Mouse (Mus musculus) heart, adult 2 months (tissue): ENCODE data around the gene Pdlim4. TPM values are rescaled to one million over a fixed set of nuclear protein-coding genes. Genes with fewer than 3 reads are reported as not detected.

Experiments
- DNase-seq, 2 experiments: peaks; one replicate each; pipeline ENCODE4 v3.0.0; 2021
- H3K27ac ChIP-seq: fragments of 200-600 bp; 2 replicates; pipeline ENCODE4 v1.8.1; 2022
- H3K27me3 ChIP-seq: fragments of 200-500 bp; 2 replicates; pipeline ENCODE4 v1.6.1; 2012; ENCODE audit warnings: mild to moderate bottlenecking, low read length, inconsistent platforms, mixed read lengths; ENCODE audit not compliant: control insufficient read depth, insufficient read depth
- H3K36me3 ChIP-seq: fragments of 200-500 bp; 2 replicates; pipeline ENCODE4 v1.6.1; 2012; ENCODE audit warnings: low read length, inconsistent platforms; ENCODE audit not compliant: control insufficient read depth, insufficient read depth
- H3K4me1 ChIP-seq: fragments of 200-500 bp; 2 replicates; pipeline ENCODE4 v1.6.1; 2011; ENCODE audit warnings: low read length; ENCODE audit not compliant: control insufficient read depth, insufficient read depth
- H3K4me3 ChIP-seq: fragments of 200-600 bp; 2 replicates; pipeline ENCODE4 v1.8.1; 2022
- H3K79me2 ChIP-seq: fragments of 200-500 bp; replicated peaks from 2 replicates; pipeline ENCODE4 v1.6.1; 2012; ENCODE audit warnings: mild to moderate bottlenecking, inconsistent platforms, low read length, moderate library complexity, mixed read lengths; ENCODE audit not compliant: control insufficient read depth, insufficient read depth
- H3K9ac ChIP-seq: fragments of 200-500 bp; 2 replicates; pipeline ENCODE4 v1.6.1; 2012; ENCODE audit warnings: low read depth, mild to moderate bottlenecking, control low read depth, inconsistent platforms, low read length, mixed read lengths
- CTCF ChIP-seq: fragments of 200-600 bp; IDR thresholded peaks from 2 replicates; pipeline ENCODE4 v1.8.1; 2022; ENCODE audit warnings: antibody characterized with exemption, mild to moderate bottlenecking, moderate library complexity
- EP300 ChIP-seq: fragments of 200-500 bp; IDR thresholded peaks from 2 replicates; pipeline ENCODE4 v1.6.1; 2011; ENCODE audit warnings: low read depth, low read length, control low read depth; ENCODE audit not compliant: insufficient read depth
- POLR2A ChIP-seq: fragments of 200-500 bp; IDR thresholded peaks from 2 replicates; pipeline ENCODE4 v1.6.1; 2011; ENCODE audit warnings: mild to moderate bottlenecking, low read depth, low read length, control low read depth; ENCODE audit not compliant: insufficient read depth
- WGBS: fragments of 180-500 bp; shearing (Covaris S2); methylation state at CpG from one replicate; pipeline ENCODE4 v1.1.7; 2018; 5-methylcytosine and 5-hydroxymethylcytosine counted together
- intact Hi-C: fragments of 180-260 bp; cut with DNase I; formaldehyde crosslinking; loops from one replicate; pipeline ENCODE4 v1.15.1; 2025
- polyA plus RNA-seq: library from polyadenylated mRNA; depleted of rRNA; stranded (reverse); fragments of >200 nt; gene quantifications from 2 replicates; pipeline ENCODE4 v1.2.3, GENCODE M21; 2012
- total RNA-seq, 2 experiments: library from RNA; stranded (reverse); gene quantifications; 2 replicates each; pipeline ENCODE4 v1.2.3; 2021

Pdlim4 gene
- total and polyA plus RNA-seq, 3 experiments = 30.8 to 57.6 (median 33.8) TPM

DNA sequence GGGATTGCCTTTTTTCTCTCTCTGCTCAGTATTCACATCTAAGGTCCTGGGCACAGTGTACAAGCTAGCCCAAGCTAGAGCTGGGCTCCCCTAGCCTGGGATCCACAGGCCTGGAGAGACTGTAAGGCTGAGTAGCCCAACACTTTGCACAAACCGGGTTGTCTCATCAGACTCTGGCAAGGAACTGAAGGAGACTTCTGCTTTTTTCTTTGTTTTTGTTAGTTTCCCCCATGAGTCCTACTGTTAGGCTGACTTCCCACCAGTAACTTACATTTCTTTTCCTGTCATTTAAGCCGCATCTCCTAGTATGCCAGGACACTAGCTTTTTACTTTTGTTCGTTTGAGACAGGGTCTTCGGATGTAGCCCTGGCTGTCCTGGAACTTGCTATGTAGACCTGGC, 39.8 kb downstream of the Pdlim4 start:
- Histone ChIP-seq H3K27me3 (no peaks in the 10 kb centered on the region), H3K4me3 (peak overlapping the region; percentile 43), H3K36me3 (no peaks in the 10 kb centered on the region), H3K9ac (peak overlapping the region; percentile 64), H3K4me1 (peaks cover 6% of the 10 kb centered on the region), H3K79me2 (no peaks in the 10 kb centered on the region), H3K27ac (peak overlapping the region; percentile 90)
- DNase-seq = no peak
- 0 out of 2 replicates have a peak, but pooled peaks have one; percentile 19 for TF ChIP-seq POLR2A
- TF ChIP-seq CTCF = no peak
- no peak for TF ChIP-seq EP300
- intact Hi-C loops = loop anchor here (2.0 kb wide), 1 partner anchor 26 kb away; no protein-coding TSS in a partner anchor
- WGBS = 69% methylated on average over 4 of the region's 4 CpGs

DNA sequence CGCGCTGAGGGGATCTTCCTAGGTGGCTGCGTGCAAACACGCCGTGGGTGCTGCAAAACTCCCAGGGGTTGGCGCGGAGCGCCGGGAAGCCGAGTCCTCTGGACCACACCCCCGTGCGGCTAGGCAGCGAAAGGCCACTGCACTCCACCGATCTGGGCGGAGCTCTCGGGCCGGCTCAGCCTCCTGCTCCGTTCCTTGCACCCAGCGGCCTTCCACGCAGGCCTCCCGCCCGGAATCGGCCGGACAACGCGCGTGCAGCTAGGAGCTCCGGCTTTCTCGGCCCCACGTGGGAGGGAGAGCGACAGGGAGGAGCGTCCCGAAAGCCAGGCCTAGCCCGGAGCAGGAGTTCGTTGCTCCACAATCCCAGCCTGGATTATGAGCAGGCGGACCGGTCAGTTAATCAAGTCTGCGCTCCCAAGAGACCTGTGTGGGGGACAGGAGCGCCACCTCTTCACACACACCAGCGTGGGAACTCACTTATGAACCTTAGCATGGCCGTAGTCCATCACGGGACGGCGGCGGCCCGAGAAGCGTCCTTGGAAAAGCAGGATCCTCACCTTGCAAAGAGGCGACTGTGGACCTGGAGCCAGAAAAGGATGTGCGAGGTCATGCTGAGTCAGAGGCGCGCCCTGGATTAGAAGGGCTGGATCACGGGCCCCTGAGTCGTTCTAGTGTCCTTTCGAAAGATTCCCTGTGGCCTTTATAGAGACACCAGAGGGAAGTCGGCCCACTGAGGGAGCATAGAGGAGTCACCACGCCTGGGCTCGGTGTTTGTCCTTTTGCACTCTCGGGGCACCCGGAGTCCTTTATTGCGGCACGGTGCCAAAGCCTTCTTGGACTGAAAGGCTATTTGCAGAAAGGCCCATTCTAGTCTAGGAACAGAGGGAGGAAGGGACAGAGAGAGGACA, 40.5 kb downstream of the Pdlim4 start, which contains the start of gene Slc22a4:
Gene Slc22a4, minus strand, starts transcription at position 47 of the 908 bp plus-strand sequence.
- Histone ChIP-seq H3K9ac (peak within 1 kb of the TSS; percentile 64), H3K79me2 (no peaks in the 10 kb centered on the region), H3K27ac (peak within 1 kb of the TSS; percentile 90), H3K27me3 (no peaks in the 10 kb centered on the region), H3K36me3 (no peaks in the 10 kb centered on the region), H3K4me1 (peaks cover 6% of the 10 kb centered on the region), H3K4me3 (peak within 1 kb of the TSS; percentile 43)
- WGBS = 1% methylated on average over 61 of the region's 61 CpGs
- peak; percentile 86 to 90 for DNase-seq
- intact Hi-C loops = loop anchor here (2.0 kb wide), 1 partner anchor 25 kb away; no protein-coding TSS in a partner anchor
- TF ChIP-seq POLR2A (peak; percentile 47; the same call in 1 of the 2 replicates), EP300 (0 out of 2 replicates have a peak, but pooled peaks have one; percentile 31), CTCF (peak; percentile 67)

DNA sequence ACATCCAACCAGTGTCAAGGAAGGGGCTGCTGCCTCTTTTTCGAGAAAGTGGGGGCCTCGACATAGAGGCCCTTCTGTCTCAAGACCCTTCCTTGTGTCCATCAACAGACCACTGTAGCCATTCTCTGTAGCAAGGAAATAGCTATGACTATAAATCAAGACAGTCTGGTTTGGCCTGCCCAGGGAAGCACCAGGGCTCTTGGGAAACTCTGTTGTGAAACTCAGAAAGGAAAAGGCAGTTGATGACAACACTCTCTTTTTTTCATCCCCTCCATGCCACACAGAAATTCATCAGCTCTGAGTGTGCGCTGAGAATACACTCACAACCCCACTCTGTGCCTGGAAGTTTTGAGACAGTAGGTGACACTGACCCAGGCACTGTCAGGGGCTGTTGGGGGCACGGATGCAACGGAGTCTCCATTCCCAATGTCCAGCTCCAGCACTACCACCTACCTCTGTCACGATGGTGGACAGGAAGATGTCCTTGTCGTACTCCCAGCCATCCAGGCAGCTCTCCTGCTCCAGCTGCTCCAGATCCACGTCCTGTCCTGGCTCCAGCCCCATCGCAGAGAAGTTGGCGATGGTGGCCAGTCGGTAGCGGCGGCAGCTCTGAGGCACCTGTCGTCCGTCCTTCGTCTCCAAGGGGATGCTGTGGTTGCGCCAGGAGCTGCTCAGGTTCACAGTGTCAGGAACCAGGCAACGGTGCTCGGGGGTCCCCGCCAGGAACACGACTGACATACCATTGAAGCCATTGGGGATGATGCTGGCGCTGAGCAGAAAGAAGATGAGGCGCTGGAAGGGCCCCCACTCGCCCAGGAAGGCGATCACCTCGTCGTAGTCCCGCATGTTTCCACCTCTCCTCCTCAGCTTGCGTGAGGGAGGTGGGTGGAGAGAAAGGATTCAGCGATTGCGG, 41.4 kb downstream of the Pdlim4 start:
- DNase-seq = no peak
- WGBS = 25% methylated on average over 31 of the region's 31 CpGs
- Histone ChIP-seq H3K79me2 (no peaks in the 10 kb centered on the region), H3K4me3 (peak overlapping the region; percentile 43), H3K4me1 (peaks cover 6% of the 10 kb centered on the region), H3K36me3 (no peaks in the 10 kb centered on the region), H3K27ac (no peak overlapping the region; the same call in 1 of the 2 replicates), H3K9ac (peak overlapping the region; percentile 31; the same call in 1 of the 2 replicates), H3K27me3 (no peaks in the 10 kb centered on the region)
- intact Hi-C loops = loop anchor here (2.0 kb wide), 1 partner anchor 25 kb away; no protein-coding TSS in a partner anchor
- TF ChIP-seq CTCF = no peak
- no peak for TF ChIP-seq EP300
- no peak for TF ChIP-seq POLR2A

DNA sequence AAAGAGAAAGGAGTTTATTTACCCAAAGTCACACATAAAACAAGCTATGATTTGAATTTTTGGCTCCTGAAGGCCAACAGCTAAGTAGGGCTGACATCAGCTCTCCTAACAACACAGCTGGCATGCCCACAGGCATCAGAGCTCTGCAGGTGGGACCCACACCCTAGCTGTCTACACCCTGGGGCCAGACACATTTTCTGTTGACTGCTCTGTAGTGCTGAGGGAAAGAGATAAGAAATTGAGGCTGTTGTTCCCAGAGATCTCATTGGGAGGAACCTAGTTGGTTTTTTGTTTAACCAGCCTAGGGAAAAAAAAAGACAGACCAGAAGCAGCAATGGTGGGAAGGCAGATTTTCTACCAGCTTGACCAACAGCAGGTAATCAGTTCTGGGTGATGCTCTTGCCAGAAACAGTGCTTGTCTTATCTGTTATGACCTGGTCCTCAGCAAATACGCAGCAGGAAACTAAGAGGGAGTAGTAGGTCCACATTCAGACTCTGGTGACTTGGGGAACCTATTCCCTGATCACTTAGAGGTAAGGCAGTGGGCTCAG, 42.2 kb downstream of the Pdlim4 start:
- intact Hi-C loops = no loop called here
- Histone ChIP-seq H3K9ac (no peak overlapping the region), H3K4me3 (no peak overlapping the region), H3K4me1 (peaks cover 6% of the 10 kb centered on the region), H3K27me3 (no peaks in the 10 kb centered on the region), H3K79me2 (no peaks in the 10 kb centered on the region), H3K36me3 (no peaks in the 10 kb centered on the region), H3K27ac (no peak overlapping the region)
- 57% methylated on average over 1 of the region's 1 CpGs for WGBS
- TF ChIP-seq POLR2A (no peak), EP300 (no peak), CTCF (no peak)
- no peak for DNase-seq

DNA sequence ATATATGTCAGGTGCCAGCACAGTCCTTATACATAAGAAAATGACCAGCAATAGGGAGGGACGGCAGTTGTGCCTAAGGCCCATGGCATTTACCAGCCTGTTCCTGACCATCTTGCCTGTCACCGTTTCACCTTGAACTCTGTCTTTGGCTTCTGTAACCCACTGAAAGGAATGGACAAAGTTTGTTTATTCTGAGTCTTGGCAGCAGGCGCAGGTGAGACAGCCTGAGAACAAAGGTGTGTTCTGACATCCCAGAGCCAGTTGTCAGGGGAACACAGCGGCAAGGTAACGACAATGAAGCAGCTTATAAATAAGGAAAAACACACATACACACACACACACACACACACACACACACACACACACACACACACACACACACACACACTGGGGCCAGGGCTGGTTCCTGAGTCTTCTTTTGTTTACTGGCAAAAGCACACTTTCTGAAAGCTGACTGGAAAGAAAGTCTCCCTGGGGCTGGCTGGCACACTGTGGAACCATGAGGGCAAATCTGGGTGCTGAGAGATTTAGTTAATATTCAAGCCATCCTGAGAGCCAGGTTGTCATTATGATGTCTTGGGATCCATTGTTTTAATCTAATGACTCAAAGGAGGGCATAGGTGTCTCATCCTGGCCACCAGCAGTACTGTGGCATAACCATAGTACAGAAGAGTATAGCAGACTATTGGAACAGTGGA, 47.3 kb downstream of the Pdlim4 start:
- WGBS = 93% methylated on average over 5 of the region's 5 CpGs

More for the DNA sequence above, 47.3 kb downstream of the Pdlim4 start:
- Histone ChIP-seq H3K27ac (no peak overlapping the region), H3K36me3 (no peaks in the 10 kb centered on the region), H3K79me2 (no peaks in the 10 kb centered on the region), H3K9ac (no peak overlapping the region), H3K27me3 (no peaks in the 10 kb centered on the region), H3K4me3 (no peak overlapping the region), H3K4me1 (no peaks in the 10 kb centered on the region)
- DNase-seq = no peak
- intact Hi-C loops = no loop called here
- TF ChIP-seq POLR2A (no peak), EP300 (no peak), CTCF (no peak)
